Mouse (Mus musculus): Measurements from ENCODE around the gene Basp1. TPM values are rescaled to one million over a fixed set of nuclear protein-coding genes. Genes with fewer than 3 reads are reported as not detected.

The Basp1 gene
- total and polyA plus RNA-seq, 3 experiments, result 0.04 to 2.5 (median 1.6) TPM

- Histone ChIP-seq H3K36me3 (replicated peaks in 1 of 2; ENCODE audit: control insufficient read depth in 1 of 2, insufficient read depth in 1 of 2, low read length in 1 of 2) (no peaks in the 10 kb centered on the region), H3K79me2 (replicated peaks; ENCODE audit: control insufficient read depth, extremely low read depth, insufficient read depth, poor library complexity, severe bottlenecking) (no peaks in the 10 kb centered on the region), H3K9ac (ENCODE audit: insufficient read depth, low read depth) (no peak overlapping the region), H3K4me1 (ENCODE audit: control insufficient read depth in 1 of 2, insufficient read depth in 2 of 2) (peaks cover 0 to 38% of the 10 kb centered on the region in 2 experiments; a peak in 2 of 4 replicates), H3K4me3 (replicated peaks in 1 of 3; ENCODE audit: low read depth in 2 of 3, low read length in 2 of 3, poor library complexity in 1 of 3) (no peak overlapping the region), H3K27me3 (replicated peaks) (no peaks in the 10 kb centered on the region), H3K4me2 (ENCODE audit: insufficient read depth, low read depth, poor library complexity, severe bottlenecking) (no peak overlapping the region), H3K9me3 (replicated peaks; ENCODE audit: low read length) (no peaks in the 10 kb centered on the region), H3K27ac (ENCODE audit: insufficient read depth, low read depth) (no peak overlapping the region)
- in situ Hi-C loops (cut with MboI; ENCODE audit: low pct_ligation_motif_present, low pct_unique_long_range_greater_than_20kb, low sequenced_read_pairs), result no loop called here
- DNase-seq (ENCODE audit: extremely low read depth), result no peak
- TF ChIP-seq E2F4 (IDR thresholded peaks at IDR 0.05; ENCODE audit: insufficient replicate concordance, low read depth, low read length) (no peak), UBTF (IDR thresholded peaks at IDR 0.05; ENCODE audit: low read depth, low read length) (no peak), RCOR1 (conservative IDR thresholded peaks at IDR 0.05; ENCODE audit: low read depth, low read length) (no peak), CHD1 (IDR thresholded peaks at IDR 0.05; ENCODE audit: low read depth, low read length) (no peak), TBP (conservative IDR thresholded peaks at IDR 0.05; ENCODE audit: low read depth, low read length) (no peak), CTCF (conservative IDR thresholded peaks at IDR 0.05 in 1 of 2, IDR thresholded peaks at IDR 0.05 in 1 of 2; ENCODE audit: low read depth in 2 of 2, low read length in 2 of 2) (no peak), TCF12 (IDR thresholded peaks at IDR 0.05; ENCODE audit: low read depth, low read length) (no peak), NELFE (IDR thresholded peaks at IDR 0.05; ENCODE audit: low read depth, low read length) (no peak), ZC3H11A (IDR thresholded peaks at IDR 0.05; ENCODE audit: low read depth, low read length) (no peak), MAZ (IDR thresholded peaks at IDR 0.05; ENCODE audit: low read depth, low read length) (no peak), BHLHE40 (IDR thresholded peaks at IDR 0.05; ENCODE audit: low read depth, low read length) (no peak), ZKSCAN1 (IDR thresholded peaks at IDR 0.05; ENCODE audit: borderline replicate concordance, low read depth, low read length) (no peak), MEF2A (IDR thresholded peaks at IDR 0.05; ENCODE audit: borderline replicate concordance, low read depth, low read length) (no peak), USF2 (conservative IDR thresholded peaks at IDR 0.05; ENCODE audit: low read depth, low read length) (no peak)
- dilution Hi-C loops (cut with MboI; ENCODE audit: extremely low pct_ligation_motif_present, extremely low pct_unique_long_range_greater_than_20kb, low sequenced_read_pairs), result no loop called here
These were observed 22.4 kb downstream of the Basp1 start for GRCm38 (mm10) chr15:25391210-25391609.

- Histone ChIP-seq H3K9ac (ENCODE audit: insufficient read depth, low read depth) (no peak overlapping the region), H3K27me3 (replicated peaks) (no peaks in the 10 kb centered on the region), H3K4me2 (ENCODE audit: insufficient read depth, low read depth, poor library complexity, severe bottlenecking) (no peak overlapping the region), H3K27ac (ENCODE audit: insufficient read depth, low read depth) (no peak overlapping the region), H3K79me2 (replicated peaks; ENCODE audit: control insufficient read depth, extremely low read depth, insufficient read depth, poor library complexity, severe bottlenecking) (no peaks in the 10 kb centered on the region), H3K4me1 (ENCODE audit: control insufficient read depth in 1 of 2, insufficient read depth in 2 of 2) (peaks cover 0 to 43% of the 10 kb centered on the region in 2 experiments; a peak in 2 of 4 replicates), H3K36me3 (replicated peaks in 1 of 2; ENCODE audit: control insufficient read depth in 1 of 2, insufficient read depth in 1 of 2, low read length in 1 of 2) (no peaks in the 10 kb centered on the region), H3K9me3 (replicated peaks; ENCODE audit: low read length) (no peaks in the 10 kb centered on the region), H3K4me3 (replicated peaks in 1 of 3; ENCODE audit: low read depth in 2 of 3, low read length in 2 of 3, poor library complexity in 1 of 3) (no peak overlapping the region)
- in situ Hi-C loops (cut with MboI; ENCODE audit: low pct_ligation_motif_present, low pct_unique_long_range_greater_than_20kb, low sequenced_read_pairs), result no loop called here
- TF ChIP-seq USF1 (IDR thresholded peaks at IDR 0.05; ENCODE audit: low read depth, low read length) (no peak), ZC3H11A (IDR thresholded peaks at IDR 0.05; ENCODE audit: low read depth, low read length) (no peak), ZKSCAN1 (IDR thresholded peaks at IDR 0.05; ENCODE audit: borderline replicate concordance, low read depth, low read length) (no peak), RCOR1 (conservative IDR thresholded peaks at IDR 0.05; ENCODE audit: low read depth, low read length) (no peak), MEF2A (IDR thresholded peaks at IDR 0.05; ENCODE audit: borderline replicate concordance, low read depth, low read length) (no peak), EP300 (IDR thresholded peaks at IDR 0.05; ENCODE audit: low read length) (no peak), MAZ (IDR thresholded peaks at IDR 0.05; ENCODE audit: low read depth, low read length) (no peak), MAFK (IDR thresholded peaks at IDR 0.05; ENCODE audit: insufficient replicate concordance, low read length) (no peak), E2F4 (IDR thresholded peaks at IDR 0.05; ENCODE audit: insufficient replicate concordance, low read depth, low read length) (no peak), JUND (conservative IDR thresholded peaks at IDR 0.05; ENCODE audit: low read depth, low read length) (no peak), CTCF (conservative IDR thresholded peaks at IDR 0.05 in 1 of 2, IDR thresholded peaks at IDR 0.05 in 1 of 2; ENCODE audit: low read depth in 2 of 2, low read length in 2 of 2) (no peak), ETS1 (conservative IDR thresholded peaks at IDR 0.05; ENCODE audit: low read depth, low read length) (no peak)
- dilution Hi-C loops (cut with MboI; ENCODE audit: extremely low pct_ligation_motif_present, extremely low pct_unique_long_range_greater_than_20kb, low sequenced_read_pairs), result no loop called here
- no peak for DNase-seq (ENCODE audit: extremely low read depth)
These were observed 26.0 kb downstream of the Basp1 start for GRCm38 (mm10) chr15:25387572-25387971.

Measured in CH12.LX (cell line).